Mouse (Mus musculus): ENCODE measurements around the gene Kif7. TPM values are rescaled to one million over a fixed set of nuclear protein-coding genes. Genes with fewer than 3 reads are reported as not detected.

Kif7 gene
- total RNA-seq, 2 experiments from 2014 or later: 1.7 to 1.8 TPM

GRCm38 (mm10) chr7:79728219-79728618, 12.7 kb upstream of the Kif7 start:
- no peak for DNase-seq (ENCODE audit: low spot score)
- intact Hi-C loops (cut with DNase I): loop anchor here (2.0 to 5.0 kb wide), 3 partner anchors 66 to 231 kb away; partner anchors contain the start of gene Ticrr

GRCm38 (mm10) chr7:79727091-79727490, 11.6 kb upstream of the Kif7 start:
- intact Hi-C loops (cut with DNase I): loop anchor here (5.0 kb wide), 2 partner anchors 65 to 230 kb away; partner anchors contain the start of gene Ticrr
- no peak for DNase-seq (ENCODE audit: low spot score)

GRCm38 (mm10) chr7:79721386-79721977, 6.0 kb upstream of the Kif7 start:
- intact Hi-C loops (cut with DNase I): no loop called here

GRCm38 (mm10) chr7:79710831-79711230, 4.7 kb downstream of the Kif7 start:
- intact Hi-C loops (cut with DNase I): no loop called here
- DNase-seq (ENCODE audit: low spot score): no peak

More at GRCm38 (mm10) chr7:79721386-79721977, 6.0 kb upstream of the Kif7 start:
- DNase-seq (ENCODE audit: low spot score): peak; percentile 37

- DNase-seq (ENCODE audit: low spot score): no peak
- intact Hi-C loops (cut with DNase I): no loop called here
These were observed 5.4 kb downstream of the Kif7 start for GRCm38 (mm10) chr7:79710130-79710607.

- no peak for DNase-seq (ENCODE audit: low spot score)
- intact Hi-C loops (cut with DNase I): no loop called here
These were observed 10.3 kb downstream of the Kif7 start for GRCm38 (mm10) chr7:79705210-79705609.

- DNase-seq (ENCODE audit: low spot score): no peak
- intact Hi-C loops (cut with DNase I): no loop called here
These were observed 12.8 kb downstream of the Kif7 start for GRCm38 (mm10) chr7:79702755-79703154.

- intact Hi-C loops (cut with DNase I): no loop called here
- DNase-seq (ENCODE audit: low spot score): no peak
These were observed 19.0 kb downstream of the Kif7 start for GRCm38 (mm10) chr7:79696495-79696894.

- DNase-seq (ENCODE audit: low spot score): no peak
- intact Hi-C loops (cut with DNase I): no loop called here
These were observed 35.3 kb downstream of the Kif7 start for GRCm38 (mm10) chr7:79680231-79680630.

- intact Hi-C loops (cut with DNase I): no loop called here
- no peak for DNase-seq (ENCODE audit: low spot score)
These were observed 36.3 kb downstream of the Kif7 start for GRCm38 (mm10) chr7:79679186-79679585.

GRCm38 (mm10) chr7:79670900-79671604, 44.5 kb downstream of the Kif7 start:
- no peak for DNase-seq (ENCODE audit: low spot score)
- intact Hi-C loops (cut with DNase I): no loop called here

- intact Hi-C loops (cut with DNase I): no loop called here
- no peak for DNase-seq (ENCODE audit: low spot score)
These were observed 48.8 kb downstream of the Kif7 start for GRCm38 (mm10) chr7:79666690-79667089.

- intact Hi-C loops (cut with DNase I): loop anchor here (5.0 kb wide), 1 partner anchor 66 kb away; no protein-coding TSS in a partner anchor
- DNase-seq (ENCODE audit: low spot score): no peak
These were observed 54.1 kb downstream of the Kif7 start for GRCm38 (mm10) chr7:79661253-79661890.

- intact Hi-C loops (cut with DNase I): loop anchor here (5.0 kb wide), 1 partner anchor 67 kb away; no protein-coding TSS in a partner anchor
These were observed 55.0 kb downstream of the Kif7 start for GRCm38 (mm10) chr7:79660291-79661150.

GRCm38 (mm10) chr7:79659578-79660290, 55.8 kb downstream of the Kif7 start, which contains the start of gene Ticrr:
Ticrr (plus strand) TSS chr7:79660196.
- intact Hi-C loops (cut with DNase I): loop anchor here (5.0 kb wide), 2 partner anchors 68 to 273 kb away; no protein-coding TSS in a partner anchor

More at GRCm38 (mm10) chr7:79660291-79661150, 55.0 kb downstream of the Kif7 start:
- DNase-seq (ENCODE audit: low spot score): no peak

GRCm38 (mm10) chr7:79654586-79654985, 60.9 kb downstream of the Kif7 start:
- intact Hi-C loops (cut with DNase I): no loop called here

More at GRCm38 (mm10) chr7:79659578-79660290, 55.8 kb downstream of the Kif7 start, which contains the start of gene Ticrr:
- peak; percentile 92 for DNase-seq (ENCODE audit: low spot score)

GRCm38 (mm10) chr7:79654185-79654584, 61.3 kb downstream of the Kif7 start:
- intact Hi-C loops (cut with DNase I): no loop called here
- no peak for DNase-seq (ENCODE audit: low spot score)

More at GRCm38 (mm10) chr7:79654586-79654985, 60.9 kb downstream of the Kif7 start:
- no peak for DNase-seq (ENCODE audit: low spot score)

GRCm38 (mm10) chr7:79649005-79649404, 66.5 kb downstream of the Kif7 start:
- intact Hi-C loops (cut with DNase I): loop anchor here (1.0 kb wide), 1 partner anchor 155 kb away; no protein-coding TSS in a partner anchor
- DNase-seq (ENCODE audit: low spot score): no peak
